Mouse (Mus musculus): ENCODE data around the gene Fuom.

Gene Fuom

DNA sequence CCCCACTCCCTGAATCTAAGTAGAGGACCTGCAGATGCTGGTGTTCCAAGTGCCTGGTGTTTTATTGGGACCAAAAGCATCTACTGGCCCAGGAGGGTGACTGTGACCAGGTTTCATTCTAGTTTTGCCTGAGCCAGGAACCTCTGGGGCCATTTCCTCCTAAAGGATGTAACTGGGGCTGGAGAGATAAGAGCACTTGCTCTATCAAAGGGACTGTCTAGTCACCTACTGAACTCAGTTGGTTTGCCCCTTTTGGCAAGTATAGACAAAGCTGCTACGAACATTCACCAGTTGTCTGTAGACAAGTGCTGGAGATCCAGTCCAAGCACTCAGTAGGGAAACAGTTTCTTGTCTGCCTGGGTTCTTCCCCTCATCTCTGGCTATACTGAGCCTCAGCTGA lies 3.8 kb downstream of the Fuom start:
- no peak for DNase-seq

DNA sequence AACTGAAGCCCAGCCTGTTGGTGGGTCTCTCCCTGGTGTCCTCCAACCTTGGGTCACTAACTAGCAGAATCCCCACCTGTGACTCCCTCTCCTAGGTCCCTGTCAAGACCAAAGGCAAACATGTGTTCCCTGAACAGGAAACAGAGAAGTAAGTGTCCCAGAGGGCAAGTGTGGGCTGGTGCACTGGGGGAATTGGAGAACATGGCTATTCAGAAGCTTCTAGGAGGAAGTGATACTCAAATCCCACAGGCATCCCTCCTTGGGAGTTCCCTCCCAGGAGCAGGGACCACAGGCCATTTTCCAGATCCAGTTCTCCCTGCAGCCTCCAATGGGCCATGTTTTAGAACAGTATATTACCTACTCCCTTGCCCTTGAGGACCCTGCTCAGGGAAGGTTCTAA lies 6.2 kb downstream of the Fuom start:
- no peak for DNase-seq

DNA sequence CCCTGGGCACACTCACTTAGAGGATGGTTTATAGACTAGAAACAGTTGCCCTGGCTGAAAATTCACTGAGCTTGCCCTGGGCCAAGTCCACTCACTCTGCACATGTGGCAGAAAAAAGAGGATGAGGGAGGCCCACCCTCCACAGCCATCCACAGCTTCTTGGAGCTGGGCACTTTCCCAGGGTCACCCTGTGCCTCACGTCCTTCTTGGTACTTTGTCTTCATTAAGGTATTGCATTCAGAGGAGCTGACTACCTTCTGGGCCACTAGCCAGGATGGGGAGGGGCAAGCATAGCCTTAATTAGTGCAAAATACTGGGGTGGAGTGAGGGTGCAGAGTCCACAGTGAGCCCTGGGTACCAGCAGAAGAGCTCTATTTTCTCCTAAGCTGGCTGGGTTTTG lies 6.7 kb downstream of the Fuom start:
- DNase-seq: no peak

DNA sequence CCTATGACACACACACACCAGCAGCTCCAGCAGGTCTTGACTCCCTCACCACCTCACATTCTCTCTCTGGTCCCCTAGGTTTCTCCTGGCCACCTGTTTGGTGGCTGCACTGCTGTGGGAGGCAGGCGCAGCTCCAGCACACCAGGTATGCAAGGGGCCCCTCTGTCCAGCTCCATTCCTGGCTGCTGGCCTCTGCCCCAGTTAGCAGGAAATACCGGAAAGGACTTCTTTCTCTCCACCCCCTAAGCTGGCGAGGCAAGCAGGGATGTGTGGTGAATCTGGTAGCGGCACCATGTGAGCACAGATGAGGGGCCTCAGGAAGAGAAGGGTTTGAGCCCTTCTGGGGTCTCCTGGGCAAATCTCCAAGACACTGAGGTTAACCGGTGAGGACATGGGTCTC lies 7.3 kb downstream of the Fuom start:
- no peak for DNase-seq

DNA sequence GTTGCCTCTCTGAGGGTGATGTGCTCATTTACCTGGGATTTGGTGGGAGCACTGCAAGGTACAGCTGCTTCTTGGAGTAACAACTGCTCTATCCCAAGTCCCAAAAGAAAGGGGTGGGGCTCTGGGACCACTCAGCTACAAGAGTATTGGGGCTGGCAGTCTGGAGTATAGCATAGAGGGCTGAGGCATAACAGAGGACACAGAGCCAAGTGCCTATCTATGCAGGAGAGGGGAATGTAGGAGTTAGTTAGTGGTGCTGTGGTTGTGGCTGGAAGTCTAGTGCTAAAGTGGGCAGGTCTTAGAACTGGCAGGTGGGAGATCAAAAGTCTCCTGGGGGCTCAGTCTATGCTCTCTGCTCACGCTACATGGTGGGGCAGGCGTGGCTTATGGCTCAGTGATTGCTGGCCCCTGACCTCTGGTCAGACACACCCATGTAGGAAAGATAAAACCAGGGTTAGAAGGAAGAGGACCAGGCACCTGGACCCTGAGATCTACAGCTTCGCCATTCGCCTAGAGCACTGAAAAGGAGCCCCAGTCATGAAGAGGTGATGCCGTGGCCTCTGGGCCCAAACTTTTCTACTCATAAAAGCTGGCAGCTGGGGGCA lies 9.2 kb downstream of the Fuom start, which contains the start of gene Prap1:
TSS of gene Prap1 (plus strand) at position 472 of the 605 bp plus-strand sequence.
- DNase-seq: no peak

DNA sequence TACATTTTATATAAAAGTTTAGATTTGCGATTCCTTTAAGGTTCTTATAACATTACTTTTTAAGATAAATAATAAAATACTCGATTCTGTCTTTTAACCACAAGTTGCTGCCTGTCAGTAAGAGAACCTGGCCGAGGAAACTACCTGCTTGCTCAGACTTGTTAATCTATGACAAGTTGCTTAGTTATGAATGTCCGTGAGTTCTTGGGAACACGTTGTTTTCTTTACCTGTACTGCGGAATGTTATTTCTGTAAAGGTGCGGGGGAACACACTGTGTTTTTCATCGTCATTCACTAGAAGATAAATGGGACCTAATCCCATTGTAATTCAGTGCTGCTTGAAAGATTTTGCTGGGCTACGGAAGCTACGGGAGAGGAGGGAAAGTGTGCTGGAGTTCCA lies 11.6 kb downstream of the Fuom start:
- no peak for DNase-seq

DNA sequence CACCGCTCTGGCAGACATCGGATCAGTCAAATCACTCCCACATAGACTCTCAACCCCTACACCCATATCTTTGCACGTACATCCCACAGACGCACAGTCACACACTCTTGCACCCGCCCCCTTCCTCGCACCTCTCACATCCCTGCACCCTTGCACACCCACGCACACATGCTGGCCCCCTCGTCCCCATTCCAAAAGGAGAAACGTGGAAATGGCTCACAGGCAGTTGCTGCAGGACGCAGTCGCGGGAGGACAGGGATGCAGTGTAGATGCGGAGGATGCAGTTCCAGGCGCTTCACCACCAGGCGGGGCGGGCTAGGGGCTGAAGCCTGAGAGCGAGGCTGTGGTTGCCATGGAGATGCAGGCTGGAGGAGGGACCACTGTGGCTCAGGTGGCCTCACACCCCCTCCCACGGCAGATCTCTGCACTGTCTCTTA lies 20.0 kb downstream of the Fuom start, which contains the start of gene Caly:
TSS of gene Caly (minus strand) at position 307 of the 437 bp plus-strand sequence.
- peak; percentile 21 for DNase-seq

DNA sequence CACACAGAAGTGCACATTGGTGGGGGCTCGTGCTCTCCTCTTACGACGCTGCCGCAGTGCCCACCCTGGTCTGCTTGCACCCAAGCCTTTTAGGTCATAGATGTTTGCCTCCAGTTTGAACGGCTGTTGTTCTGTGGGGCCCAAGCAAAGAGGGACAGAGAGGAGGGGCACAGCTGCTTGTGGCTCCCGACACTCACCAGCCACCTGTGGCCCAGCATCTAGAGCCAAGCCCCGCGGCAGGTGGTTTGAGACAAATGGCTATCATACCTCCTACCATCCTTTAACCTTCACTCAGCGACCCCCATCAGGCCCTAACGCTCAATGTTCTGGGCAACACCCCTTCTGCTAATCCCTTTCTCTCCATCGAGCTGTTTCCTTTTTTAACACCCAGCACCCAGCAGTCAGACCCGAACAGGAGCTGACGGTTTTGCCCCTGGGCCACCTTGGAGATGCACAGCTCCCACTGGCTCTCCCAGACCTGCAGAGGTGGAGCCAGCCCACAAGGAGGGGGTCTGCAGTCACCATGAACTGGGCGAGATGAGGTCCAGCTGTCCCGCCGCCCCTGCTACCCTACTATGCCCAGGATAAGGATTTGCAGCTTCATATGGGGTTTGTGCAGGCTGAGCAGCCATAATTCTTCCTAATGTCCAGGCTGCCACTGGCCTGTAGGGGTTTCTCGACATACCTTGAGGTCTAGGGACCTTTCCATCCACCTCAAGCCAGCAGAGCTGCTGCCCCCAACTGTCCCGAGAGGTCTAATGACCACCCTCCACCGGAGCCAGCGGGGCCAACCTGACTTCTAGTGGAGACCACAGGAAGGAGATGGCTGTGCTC lies 20.6 kb downstream of the Fuom start:
- DNase-seq: no peak

DNA sequence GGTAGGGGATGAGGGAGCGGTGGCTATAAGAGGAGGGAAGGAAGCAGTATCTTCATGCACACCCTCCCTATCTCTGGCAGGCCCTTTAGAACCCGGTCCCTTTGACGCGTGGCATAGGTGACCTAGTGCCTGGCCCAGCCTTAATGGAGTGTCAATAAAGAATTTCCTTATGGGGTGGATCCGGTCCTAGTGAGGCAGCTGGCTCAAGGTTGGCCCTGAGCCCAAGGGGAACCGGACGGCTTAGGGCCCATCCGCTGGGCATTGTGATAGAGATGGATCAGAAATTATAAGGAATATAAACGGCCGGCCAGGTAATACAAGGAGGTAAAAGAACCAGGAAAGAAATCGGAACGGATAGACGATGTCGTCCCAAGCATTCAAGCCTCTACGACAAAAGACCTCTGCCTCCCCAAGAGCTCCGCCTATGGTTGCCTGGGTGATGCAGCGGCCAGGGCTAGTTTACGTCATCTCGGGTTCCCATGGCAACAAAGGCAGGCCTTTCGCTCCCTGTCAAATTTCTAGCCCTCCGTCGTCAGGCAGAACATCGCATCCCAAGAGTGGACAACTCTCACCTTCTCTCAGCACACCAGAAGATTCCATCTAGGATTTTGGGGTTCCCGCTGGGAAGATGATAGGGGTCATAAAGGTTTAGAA lies 21.6 kb downstream of the Fuom start:
- peak; percentile 41 for DNase-seq

DNA sequence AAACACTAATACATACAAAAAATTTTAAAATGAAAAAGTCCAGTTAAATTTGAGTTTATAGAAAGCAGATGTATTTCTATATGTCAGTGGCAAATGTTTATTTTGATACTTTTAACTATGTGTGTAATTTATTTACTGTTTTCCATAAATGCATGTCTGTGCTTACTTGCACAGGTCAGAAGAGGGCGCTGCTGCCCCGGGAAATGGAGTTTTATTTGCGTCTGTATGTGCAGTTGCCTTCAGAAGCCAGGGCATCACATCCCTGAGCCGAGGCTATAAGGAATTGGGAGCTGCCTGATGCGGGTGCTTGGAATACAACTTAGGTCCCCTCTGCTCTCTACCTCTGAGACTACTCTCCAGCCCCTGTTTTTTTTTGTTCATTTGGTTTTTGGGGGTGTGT lies 23.5 kb downstream of the Fuom start:
- peak; percentile 56 for DNase-seq

DNA sequence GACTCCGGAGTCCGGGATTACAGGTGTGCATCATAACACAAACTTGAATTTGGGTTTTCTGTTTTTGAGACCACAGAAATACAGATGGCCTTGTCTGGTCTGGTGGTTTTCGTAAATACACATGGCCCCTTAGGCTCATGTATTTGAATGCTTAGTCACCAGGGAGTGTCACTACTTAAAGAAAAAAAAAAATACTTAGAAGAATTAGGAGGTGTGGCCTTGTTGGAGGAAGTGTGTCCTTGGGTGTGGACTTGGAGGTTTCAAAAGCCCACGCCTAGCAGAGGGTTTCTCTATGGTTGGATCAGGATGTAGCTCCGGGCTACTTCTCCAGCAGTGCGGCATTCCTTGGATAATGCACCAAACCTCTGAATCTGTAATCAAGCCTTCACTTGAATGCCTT lies 24.5 kb downstream of the Fuom start:
- DNase-seq: no peak

DNA sequence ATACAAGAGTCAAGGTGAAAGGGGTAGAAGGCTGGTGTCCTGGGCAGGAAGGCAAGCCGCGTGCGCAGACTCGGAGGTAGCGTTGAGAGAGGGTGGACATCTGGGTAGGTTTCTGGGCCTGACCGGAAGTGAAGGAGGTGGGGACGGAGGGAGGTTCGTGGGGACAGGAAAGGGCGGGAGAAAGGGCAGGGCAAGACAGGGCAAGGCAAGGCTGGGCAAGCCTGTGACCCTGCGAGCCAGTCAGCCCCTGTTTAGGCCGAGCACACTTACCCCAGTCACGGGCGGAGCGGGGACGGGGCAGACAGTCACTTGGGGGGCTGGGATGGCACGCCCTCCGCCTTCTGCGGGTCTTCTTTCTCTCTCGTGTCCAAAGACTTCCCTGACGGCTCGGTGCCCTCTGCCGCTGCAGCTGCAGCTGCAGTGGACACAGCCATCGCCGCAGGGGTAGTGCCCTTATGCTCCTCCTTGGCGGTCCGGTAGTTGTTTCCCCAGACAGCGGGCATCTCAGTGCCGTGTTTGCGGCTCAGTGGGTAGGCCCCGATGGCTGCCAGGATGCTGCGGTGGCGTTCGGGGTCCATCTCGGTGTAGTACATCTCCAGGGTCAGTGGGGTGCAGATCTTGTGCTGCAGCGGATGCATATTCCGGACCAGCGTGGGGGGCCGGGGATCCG lies 32.1 kb downstream of the Fuom start:
- DNase-seq: no peak

DNA sequence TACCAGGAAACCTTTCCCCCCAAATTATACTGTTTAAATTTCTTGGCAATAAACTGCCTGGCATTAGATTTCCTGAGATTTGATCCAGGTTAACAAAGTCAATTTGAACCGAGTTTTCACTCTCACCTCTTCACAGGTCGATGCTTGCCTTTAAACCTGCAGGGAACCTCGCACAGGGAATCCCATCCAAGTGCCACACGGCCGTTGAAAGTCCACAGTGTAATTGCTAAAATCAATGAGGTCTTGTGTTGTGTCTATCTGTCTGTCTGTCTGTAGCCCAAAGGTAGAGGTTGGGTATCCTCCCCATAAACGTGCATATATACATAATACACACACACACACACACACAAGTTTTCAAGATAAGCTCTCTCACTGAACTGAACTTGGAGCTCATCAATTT lies 34.8 kb downstream of the Fuom start:
- DNase-seq: no peak

DNA sequence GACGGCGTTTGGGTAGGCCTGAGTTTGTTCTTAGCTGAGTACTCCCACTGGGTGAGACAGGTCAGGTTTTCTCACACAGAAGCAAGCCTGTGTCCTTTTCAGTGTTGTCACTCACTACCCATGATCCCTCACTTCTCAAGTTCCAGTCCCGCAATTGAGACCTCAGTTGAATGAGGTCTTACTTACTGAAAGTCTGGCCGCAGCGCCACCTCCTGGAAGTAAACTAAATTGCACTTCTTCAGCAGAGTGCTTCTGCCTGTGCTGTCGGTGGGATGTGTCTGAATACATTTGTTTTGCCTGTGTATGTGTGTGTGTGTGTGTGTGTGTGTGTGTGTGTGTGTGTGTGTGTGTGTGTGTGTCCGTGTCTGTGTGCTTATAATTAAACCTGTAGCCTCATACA lies 39.1 kb downstream of the Fuom start:
- DNase-seq: peak; percentile 68

DNA sequence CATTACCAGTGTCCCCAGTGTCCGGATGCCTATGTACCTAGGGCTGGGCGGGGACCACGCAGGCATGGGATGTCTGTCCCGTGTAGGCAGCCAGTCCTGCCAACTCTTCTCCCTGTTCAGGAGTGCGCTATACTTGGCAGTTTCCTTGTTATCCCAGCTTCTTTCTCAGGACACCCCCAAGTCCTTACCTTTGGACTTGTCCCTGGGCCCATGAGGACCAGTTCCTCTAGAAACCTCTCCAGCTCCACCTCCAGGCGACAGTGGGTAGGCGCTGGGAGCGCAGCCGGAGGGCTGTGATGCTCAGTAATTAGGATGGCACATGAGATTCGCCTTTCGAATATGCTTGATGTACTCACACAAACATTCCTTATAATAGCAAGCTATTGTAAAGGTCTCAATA lies 39.9 kb downstream of the Fuom start:
- no peak for DNase-seq

DNA sequence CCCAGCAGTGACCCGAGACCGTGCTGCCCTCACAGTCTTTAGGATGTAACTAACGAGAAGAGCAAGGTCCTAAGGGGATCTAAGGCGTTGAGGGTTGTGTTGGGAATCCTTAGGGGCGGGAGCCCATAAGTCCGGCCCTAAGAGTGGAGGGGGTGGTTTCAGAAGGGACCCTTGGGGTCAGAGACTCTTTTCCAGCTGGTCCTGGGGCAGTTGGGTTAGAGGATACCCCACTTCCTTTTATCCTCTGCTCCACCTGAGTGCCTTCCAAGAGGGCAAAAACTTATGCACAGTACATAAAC lies 40.5 kb downstream of the Fuom start:
- no peak for DNase-seq

DNA sequence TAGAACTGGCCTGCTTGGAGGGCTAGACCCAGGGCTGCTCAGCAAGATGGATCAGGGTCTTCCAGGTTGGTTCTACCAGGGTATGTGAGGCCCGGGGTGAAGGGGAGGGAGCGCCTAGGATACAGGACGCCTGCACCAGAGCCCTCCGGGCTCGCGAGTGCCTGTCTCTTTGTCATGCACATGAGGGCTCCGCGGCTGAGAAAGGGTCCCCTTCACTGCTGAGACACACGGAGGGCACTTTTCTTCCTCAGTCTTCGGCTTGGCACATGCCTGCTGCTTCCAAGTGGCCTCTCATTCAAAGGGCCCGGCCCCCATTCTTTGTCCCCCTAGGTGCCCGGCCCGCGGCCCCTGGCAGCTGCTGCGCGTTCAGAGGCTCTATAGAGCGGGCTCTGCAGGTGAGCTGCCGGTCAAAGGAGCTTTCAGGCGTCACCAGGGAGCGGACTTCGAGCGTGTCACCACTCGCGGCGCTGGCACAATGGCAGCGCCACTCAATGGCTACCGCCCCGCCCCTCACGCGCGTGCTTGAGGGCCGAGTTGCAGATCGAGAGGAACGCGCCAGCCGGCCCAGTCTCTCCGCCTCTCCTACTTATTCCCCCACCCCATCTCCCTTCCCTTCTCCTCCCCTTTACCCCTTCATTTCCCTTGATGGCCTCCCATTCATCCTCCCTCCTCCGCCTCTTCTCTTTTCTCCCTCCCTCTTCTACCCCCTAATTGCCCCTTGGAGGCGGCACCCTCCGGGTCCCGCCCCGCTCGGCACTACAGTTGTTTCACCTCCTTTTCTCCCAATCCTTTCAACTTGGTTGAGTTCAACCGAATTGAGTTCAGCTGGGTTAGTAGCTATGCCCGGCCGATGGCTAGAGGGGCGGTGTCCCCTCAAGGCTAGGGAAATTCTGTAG lies 41.1 kb downstream of the Fuom start:
- no peak for DNase-seq

DNA sequence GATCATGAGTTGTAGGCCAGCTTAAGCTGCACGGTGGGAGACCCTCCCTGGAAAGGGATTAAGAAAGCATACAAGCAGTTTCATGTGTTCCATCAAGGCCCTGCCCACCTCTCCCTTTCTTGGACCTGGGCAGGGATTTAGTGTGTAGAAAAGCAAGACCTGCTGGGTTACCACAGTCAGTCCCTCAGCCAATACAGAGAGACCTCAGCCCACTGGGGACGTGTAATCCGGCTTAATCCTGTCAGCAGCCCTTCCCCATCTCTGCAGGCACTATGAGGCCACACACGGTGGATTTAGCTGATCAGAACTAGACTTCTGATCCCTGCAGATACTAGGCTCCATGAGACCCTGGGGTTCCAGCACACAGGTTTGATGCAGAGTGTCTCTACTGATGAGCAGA lies 42.6 kb downstream of the Fuom start:
- DNase-seq: no peak

DNA sequence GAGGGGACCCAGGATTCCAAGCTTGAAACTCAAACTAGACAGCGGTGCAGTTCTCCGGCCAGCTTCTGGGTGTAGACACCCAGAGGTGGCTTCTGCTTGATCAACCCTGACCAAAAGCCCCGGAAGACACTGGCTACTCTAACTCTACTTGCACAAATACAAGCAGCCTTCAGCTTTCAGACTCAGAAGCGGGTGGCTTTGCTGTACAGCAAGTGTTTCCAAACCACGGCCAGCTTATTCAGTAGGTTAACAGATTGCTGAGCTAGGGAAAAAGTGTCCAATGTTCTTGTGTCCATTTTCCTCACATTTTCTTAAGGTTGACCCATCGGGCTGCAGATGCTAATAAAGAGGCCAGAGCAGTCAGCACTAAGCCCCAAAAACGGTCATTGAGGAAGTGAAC lies 43.7 kb downstream of the Fuom start:
- DNase-seq: no peak

DNA sequence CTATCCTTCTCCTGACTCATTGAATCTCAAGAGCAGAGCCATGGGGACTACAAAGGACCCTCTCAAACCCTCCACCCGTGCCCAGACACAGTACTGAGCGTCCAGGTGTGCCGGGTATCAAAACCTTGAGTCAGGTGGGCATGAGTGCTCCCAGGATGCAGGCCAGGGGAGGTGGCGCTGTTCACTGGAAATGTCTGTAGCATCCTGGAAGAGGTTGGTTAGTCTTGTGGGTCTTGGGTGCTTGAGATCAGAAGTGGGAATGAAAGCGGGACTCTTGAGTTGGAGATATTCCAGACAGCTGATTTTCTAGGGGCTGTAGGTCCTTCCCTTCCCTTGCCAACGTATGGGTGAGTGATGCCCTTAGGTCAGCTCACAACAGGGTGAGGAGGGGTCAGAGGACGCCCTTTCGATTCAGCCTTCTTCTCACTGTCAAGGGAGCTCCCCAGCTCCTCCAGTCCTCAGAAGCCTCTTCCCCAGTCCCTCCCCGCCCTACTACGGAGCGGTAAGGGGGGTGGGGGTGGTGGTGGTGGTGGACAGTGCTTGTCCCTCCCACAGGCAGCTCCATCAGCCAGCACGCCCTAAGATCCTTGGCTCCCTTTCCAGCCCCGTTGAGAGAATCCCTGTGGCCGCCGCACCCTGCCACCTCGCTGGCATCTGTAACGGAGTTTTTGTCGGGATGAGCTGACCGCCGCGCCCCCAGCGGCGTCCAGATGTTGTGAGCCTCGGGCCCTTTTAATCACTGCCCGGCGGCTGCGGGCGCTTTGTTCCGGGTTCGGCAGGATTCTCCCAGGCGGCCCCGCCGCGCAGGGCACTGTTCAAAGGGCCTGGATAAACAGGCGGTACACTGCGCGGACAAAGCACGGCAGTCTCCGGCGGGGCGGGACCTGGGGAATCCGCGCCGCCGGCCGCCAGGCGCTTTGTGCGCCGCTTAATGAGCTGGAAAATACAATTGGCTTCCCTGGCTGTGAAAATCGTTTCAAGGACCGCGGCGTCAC lies 44.5 kb downstream of the Fuom start:
- no peak for DNase-seq

DNA sequence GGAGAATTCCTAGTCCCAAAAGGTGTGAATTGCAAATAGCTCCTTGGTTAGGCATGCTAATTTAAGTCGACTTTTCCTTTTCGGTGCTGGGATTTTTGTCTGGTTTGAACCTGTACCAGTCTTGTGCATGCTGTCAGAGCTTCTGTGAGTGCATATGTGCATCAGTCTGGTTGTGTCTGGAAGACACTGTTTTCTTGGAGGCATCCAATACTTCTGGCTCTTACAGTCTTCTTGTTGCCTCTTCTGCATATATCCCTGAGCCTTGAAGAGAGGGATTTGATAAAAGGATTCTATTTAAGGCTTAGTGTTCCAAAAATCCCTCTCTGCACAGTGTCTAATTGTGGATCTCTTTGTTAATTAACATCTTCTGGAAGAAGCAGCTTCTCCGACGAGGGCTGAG lies 48.1 kb downstream of the Fuom start:
- no peak for DNase-seq
